Mouse (Mus musculus) testis, adult 2 months (tissue): Measurements from ENCODE around the gene Mreg. TPM values are rescaled to one million over a fixed set of nuclear protein-coding genes. Genes with fewer than 3 reads are reported as not detected.

ENCODE experiments used
- H3K27ac ChIP-seq: fragments of 200-500 bp; 2 replicates; pipeline ENCODE4 v1.5.1; 2012; ENCODE audit warnings: low read depth, low read length; ENCODE audit not compliant: control insufficient read depth, insufficient read depth
- H3K27me3 ChIP-seq: fragments of 200-500 bp; 2 replicates; pipeline ENCODE4 v1.6.1; 2012; ENCODE audit warnings: mild to moderate bottlenecking, low read length, moderate library complexity; ENCODE audit not compliant: control insufficient read depth, insufficient read depth
- H3K36me3 ChIP-seq: fragments of 200-500 bp; 2 replicates; pipeline ENCODE4 v1.6.1; 2012; ENCODE audit warnings: mild to moderate bottlenecking, low read length; ENCODE audit not compliant: control insufficient read depth, insufficient read depth
- H3K4me1 ChIP-seq: fragments of 200-500 bp; 2 replicates; pipeline ENCODE4 v1.6.1; 2012; ENCODE audit warnings: low read length; ENCODE audit not compliant: control insufficient read depth, insufficient read depth
- H3K4me3 ChIP-seq: fragments of 200-500 bp; 2 replicates; pipeline ENCODE4 v1.5.1; 2012; ENCODE audit warnings: low read depth, mild to moderate bottlenecking, low read length, moderate library complexity, mixed read lengths; ENCODE audit not compliant: control insufficient read depth
- CTCF ChIP-seq: fragments of 200-500 bp; IDR thresholded peaks from 2 replicates; pipeline ENCODE4 v1.5.1; 2012; ENCODE audit warnings: low read depth, mild to moderate bottlenecking, inconsistent platforms, low read length, moderate library complexity; ENCODE audit not compliant: control insufficient read depth, insufficient read depth, insufficient replicate concordance
- POLR2A ChIP-seq: fragments of 200-500 bp; IDR thresholded peaks from 2 replicates; pipeline ENCODE4 v1.6.1; 2012; ENCODE audit warnings: low read depth, mild to moderate bottlenecking, inconsistent platforms, low read length, moderate library complexity; ENCODE audit not compliant: control insufficient read depth
- polyA plus RNA-seq: library from polyadenylated mRNA; depleted of rRNA; stranded (reverse); fragments of >200 nt; gene quantifications from 2 replicates; pipeline ENCODE4 v1.2.3, GENCODE M21; 2012; rRNA removed

Mreg gene
- polyA plus RNA-seq, 1 experiment, result 8.1 TPM

DNA sequence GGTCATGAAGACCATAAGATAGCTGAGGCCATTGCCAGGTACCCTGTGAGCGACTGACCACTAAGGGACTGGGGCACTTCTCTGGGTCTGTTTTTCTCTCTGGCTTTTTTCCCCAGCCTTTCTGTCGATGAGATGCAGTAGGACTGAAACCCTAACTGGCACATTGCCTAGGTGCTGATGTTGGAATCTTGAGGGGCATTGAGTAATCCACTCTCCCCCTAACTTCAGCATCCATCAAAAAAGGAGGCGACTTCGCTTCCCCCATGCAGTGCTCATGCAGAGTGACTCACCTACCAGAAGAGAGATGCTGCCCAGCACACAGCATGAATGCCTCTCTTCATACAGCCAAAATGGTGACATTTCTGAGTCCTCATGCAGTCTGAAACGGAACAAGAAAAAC, 97.9 kb downstream of the Mreg start:
- Histone ChIP-seq H3K27ac (no peak overlapping the region), H3K4me3 (no peak overlapping the region), H3K36me3 (no peaks in the 10 kb centered on the region), H3K27me3 (no peaks in the 10 kb centered on the region), H3K4me1 (no peaks in the 10 kb centered on the region)
- TF ChIP-seq POLR2A (no peak), CTCF (no peak)

Other genes starting within 250 kb of the Mreg start
- 1.5 and 1.9 TPM in 2 replicates for gene Pecr, start 72.0 kb upstream of the Mreg start, polyA plus RNA-seq
- 0.08 and 0.17 TPM in 2 replicates for gene Tmem169, start 72.1 kb upstream of the Mreg start, polyA plus RNA-seq
- gene Xrcc5, start 95.1 kb upstream of the Mreg start, polyA plus RNA-seq, result 3.2 and 3.7 TPM in 2 replicates